Mouse (Mus musculus) cerebellum, adult 2 months (tissue): Measurements from ENCODE around the gene Slc18a2. TPM values are rescaled to one million over a fixed set of nuclear protein-coding genes. Genes with fewer than 3 reads are reported as not detected.

Experiments
- DNase-seq, 2 experiments: peaks; one replicate each; pipeline ENCODE4 v3.0.0; 2021
- H3K27ac ChIP-seq: fragments of 200-500 bp; 2 replicates; pipeline ENCODE4 v1.5.1; 2012; ENCODE audit warnings: low read length, control low read depth, inconsistent platforms; ENCODE audit not compliant: insufficient read depth
- H3K27me3 ChIP-seq: fragments of 200-500 bp; 2 replicates; pipeline ENCODE4 v1.6.1; 2012; ENCODE audit warnings: inconsistent platforms, mild to moderate bottlenecking, low read length, moderate library complexity; ENCODE audit not compliant: control insufficient read depth, insufficient read depth
- H3K4me1 ChIP-seq: fragments of 200-500 bp; 2 replicates; pipeline ENCODE4 v1.6.1; 2011; ENCODE audit warnings: low read length; ENCODE audit not compliant: control insufficient read depth, insufficient read depth
- H3K4me3 ChIP-seq: fragments of 200-500 bp; replicated peaks from 2 replicates; pipeline ENCODE3; 2011; ENCODE audit warnings: mild to moderate bottlenecking, low read depth, low read length, control low read depth; ENCODE audit not compliant: insufficient read depth
- CTCF ChIP-seq: fragments of 200-500 bp; IDR thresholded peaks from 2 replicates; pipeline ENCODE4 v1.5.1; 2011; ENCODE audit warnings: low read depth, mild to moderate bottlenecking, control low read depth, low read length, moderate library complexity, borderline replicate concordance; ENCODE audit not compliant: insufficient read depth
- POLR2A ChIP-seq: fragments of 200-500 bp; IDR thresholded peaks from 2 replicates; pipeline ENCODE4 v1.6.1; 2011; ENCODE audit warnings: low read length, control low read depth, borderline replicate concordance; ENCODE audit not compliant: insufficient read depth
- WGBS: fragments of 180-500 bp; shearing (Covaris S2); methylation state at CpG from one replicate; pipeline ENCODE4 v1.1.7; 2018; 5-methylcytosine and 5-hydroxymethylcytosine counted together
- polyA plus RNA-seq: library from polyadenylated mRNA; depleted of rRNA; stranded (reverse); fragments of >200 nt; gene quantifications from 2 replicates; pipeline ENCODE4 v1.2.3, GENCODE M21; 2012

Gene Slc18a2
- polyA plus RNA-seq, 1 experiment: 5.2 TPM

DNA sequence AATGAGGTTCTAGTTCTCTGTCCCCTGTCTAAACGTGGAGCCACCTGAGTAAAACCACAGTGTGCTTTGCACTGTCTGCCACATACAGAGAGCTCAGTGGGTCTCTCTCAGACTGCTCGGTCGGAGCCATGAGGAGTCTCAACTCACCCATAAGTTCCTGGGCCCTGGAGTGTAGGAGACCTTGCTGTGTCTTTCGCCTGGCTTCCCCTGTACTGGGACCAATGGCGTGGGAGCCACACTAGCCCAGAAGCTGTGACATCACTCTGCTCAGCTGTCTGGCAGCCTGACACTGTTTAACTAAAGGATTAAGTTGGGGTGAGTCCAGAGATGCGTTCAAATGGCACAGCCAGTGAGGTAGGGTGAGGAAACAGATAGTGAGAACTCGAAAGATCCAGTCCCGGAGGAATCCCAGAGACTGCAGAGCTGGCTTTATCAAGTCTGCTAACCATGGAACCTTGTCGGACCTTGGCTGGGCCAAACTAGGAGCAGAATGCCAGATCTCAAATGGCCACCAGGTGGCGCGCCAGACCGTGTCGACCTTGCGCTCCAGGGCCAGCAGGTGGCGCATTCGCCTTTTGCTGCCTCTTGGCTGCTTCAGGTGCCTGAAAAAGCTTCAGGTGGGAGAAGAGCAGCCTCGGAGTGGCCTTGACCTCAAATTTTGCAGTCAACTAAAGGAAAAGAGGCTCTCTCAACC, 21.4 kb upstream of the Slc18a2 start:
- no peak for TF ChIP-seq POLR2A
- peak; percentile 100 for TF ChIP-seq CTCF
- 19% methylated on average over 17 of the region's 17 CpGs for WGBS
- H3K27me3 ChIP-seq: no peaks in the 10 kb centered on the region
- H3K4me1 ChIP-seq: no peaks in the 10 kb centered on the region
- DNase-seq: peak; percentile 69 to 86
- no peak overlapping the region for H3K4me3 ChIP-seq
- no peak overlapping the region for H3K27ac ChIP-seq

DNA sequence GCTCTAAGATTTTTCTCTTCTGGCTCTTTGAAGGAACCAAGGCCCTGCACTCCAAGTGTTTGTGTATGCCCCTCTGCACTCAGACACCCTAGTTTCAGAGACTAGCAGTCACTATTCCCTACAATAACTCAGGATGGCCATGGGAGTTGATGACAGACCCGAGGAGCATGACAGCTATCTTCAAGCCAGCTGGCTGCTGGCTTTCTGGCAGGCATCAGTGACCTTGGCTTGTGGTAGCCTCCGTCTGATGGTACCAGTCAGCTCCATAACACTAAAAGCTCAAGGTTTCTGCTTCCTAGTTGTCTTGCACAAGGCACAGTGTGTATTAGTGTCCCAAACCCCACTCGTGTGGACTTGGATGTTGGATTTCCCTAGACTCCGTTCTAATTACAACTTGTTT, 18.7 kb upstream of the Slc18a2 start:
- Histone ChIP-seq H3K27ac (no peak overlapping the region), H3K4me3 (no peak overlapping the region), H3K4me1 (no peaks in the 10 kb centered on the region), H3K27me3 (no peaks in the 10 kb centered on the region)
- 50% methylated on average over 4 of the region's 4 CpGs for WGBS
- TF ChIP-seq CTCF (no peak), POLR2A (no peak)
- DNase-seq: no peak

DNA sequence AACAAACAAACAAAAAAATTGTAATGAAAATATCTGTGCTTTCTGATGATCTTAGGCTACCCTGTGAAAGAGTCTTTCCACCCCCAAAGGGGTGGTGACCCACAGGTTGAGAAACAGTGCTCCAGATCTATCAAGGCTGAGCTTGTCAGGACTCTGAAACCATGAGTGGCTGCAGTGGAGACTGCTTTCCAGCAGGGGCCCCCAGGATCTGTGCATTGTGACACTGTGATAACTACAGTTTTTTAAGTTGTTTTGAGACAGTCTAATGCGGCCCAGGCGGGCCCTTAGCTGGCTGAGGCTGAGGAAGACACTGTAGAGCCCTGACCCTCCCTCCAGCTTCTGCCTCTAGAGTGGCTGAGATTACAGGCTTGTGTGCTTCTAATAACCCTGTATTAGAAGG, 17.6 kb upstream of the Slc18a2 start:
- Histone ChIP-seq H3K27ac (no peak overlapping the region), H3K4me1 (no peaks in the 10 kb centered on the region), H3K4me3 (no peak overlapping the region), H3K27me3 (no peaks in the 10 kb centered on the region)
- 90% methylated on average over 2 of the region's 2 CpGs for WGBS
- no peak for DNase-seq
- TF ChIP-seq CTCF: no peak
- no peak for TF ChIP-seq POLR2A

DNA sequence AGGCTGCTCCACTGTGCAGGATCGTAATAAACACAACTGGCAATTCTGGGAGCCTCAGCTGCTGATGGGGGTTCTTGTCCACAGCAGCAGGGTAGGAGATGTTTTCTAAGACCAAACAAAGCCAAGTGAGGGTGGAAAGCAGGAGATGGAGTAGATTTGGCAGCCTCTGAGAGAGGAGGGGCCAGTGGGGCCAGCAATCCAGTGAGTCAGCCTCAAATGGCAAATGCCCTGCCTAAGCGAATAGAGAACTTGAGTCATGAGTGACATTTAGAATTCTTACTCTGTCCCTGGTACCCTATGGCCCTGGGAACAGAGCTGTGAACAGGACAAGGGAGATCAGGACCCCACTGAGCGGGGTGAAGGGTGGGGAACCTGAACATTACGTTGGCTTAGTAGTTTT, 12.6 kb upstream of the Slc18a2 start:
- TF ChIP-seq CTCF (no peak), POLR2A (no peak)
- 75% methylated on average over 4 of the region's 4 CpGs for WGBS
- Histone ChIP-seq H3K4me1 (no peaks in the 10 kb centered on the region), H3K4me3 (no peak overlapping the region), H3K27me3 (no peaks in the 10 kb centered on the region), H3K27ac (no peak overlapping the region)
- no peak for DNase-seq

DNA sequence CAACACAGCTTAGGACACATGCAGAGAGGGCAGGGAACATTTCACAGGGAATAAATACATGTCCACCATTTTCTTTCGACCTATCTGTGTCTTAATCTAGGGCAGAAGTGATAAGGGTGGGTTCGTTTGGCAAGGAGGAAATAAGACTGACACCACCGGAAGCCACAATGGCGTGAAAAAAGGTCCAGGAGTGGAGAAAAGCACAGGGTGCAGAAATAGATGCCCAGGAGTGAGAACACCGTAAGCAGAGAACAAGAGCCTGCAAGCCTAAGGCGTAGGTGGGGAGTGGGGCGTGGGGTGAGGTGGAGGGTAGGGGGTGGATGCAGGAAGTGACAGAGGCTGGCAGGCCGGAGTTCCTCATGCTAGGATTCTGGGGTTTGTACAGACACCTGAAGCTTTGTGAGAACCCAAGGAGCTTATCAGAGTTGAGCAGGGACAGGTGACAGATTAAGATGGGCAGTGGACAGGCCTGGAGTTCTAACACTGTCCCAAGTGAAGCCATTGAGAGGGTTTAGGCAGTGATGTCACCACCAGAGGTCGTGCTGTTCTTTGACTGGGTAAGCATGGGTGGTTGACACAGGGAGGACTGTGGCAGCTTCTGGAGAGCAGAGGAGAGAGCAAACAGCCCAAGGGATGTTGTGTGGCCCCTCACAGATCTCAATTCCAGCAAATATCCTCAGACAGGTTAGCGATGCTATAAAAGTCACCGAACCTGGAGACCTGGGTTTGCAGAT, 12.0 kb upstream of the Slc18a2 start:
- H3K27ac ChIP-seq: no peak overlapping the region
- no peaks in the 10 kb centered on the region for H3K4me1 ChIP-seq
- no peaks in the 10 kb centered on the region for H3K27me3 ChIP-seq
- no peak for DNase-seq
- no peak for TF ChIP-seq CTCF
- no peak for TF ChIP-seq POLR2A
- 77% methylated on average over 11 of the region's 11 CpGs for WGBS
- no peak overlapping the region for H3K4me3 ChIP-seq

DNA sequence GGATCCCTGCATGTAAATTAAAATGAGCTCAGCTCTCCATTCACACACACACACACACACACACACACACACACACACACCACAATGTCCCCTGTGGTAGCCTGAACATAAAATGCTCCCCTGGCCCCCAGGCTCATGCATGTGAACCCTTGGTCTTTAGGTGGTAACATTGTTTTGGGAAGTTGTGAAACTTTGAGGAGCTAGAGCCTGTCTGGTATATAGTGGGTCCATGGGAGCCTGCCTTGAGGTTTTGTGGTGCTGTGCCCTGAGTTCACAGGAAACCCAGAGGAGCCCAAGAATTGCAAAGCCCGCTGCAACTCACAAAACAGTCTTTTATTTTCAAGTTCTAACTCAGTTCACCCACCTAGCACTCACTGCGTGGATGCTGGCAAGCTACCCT, 8.0 kb upstream of the Slc18a2 start:
- DNase-seq: no peak
- no peak for TF ChIP-seq POLR2A
- no peak for TF ChIP-seq CTCF
- H3K27me3 ChIP-seq: no peaks in the 10 kb centered on the region
- H3K4me1 ChIP-seq: no peaks in the 10 kb centered on the region
- no peak overlapping the region for H3K4me3 ChIP-seq
- 78% methylated on average over 2 of the region's 2 CpGs for WGBS
- no peak overlapping the region for H3K27ac ChIP-seq

DNA sequence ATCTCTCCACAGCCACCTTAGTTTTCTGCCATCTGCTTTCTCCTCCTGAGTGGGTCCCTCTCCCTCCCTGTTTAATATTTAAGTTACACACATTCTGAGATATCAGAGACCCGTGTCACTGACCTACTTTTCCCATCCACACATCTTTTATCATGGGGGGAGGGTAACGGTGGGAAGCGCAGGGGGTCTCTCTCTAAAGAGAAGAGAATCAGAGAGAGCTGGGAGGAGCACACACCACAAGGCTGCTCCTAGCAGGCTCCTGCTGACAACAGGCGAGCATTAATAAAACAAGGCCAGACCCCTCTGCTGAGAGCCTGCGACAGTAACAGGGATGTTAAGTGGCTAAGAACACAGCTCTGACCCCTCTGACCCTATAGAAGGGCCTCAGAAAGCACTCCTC, 1.1 kb upstream of the Slc18a2 start:
- Histone ChIP-seq H3K4me3 (no peak overlapping the region), H3K27ac (no peak overlapping the region), H3K4me1 (no peaks in the 10 kb centered on the region), H3K27me3 (no peaks in the 10 kb centered on the region)
- TF ChIP-seq POLR2A: no peak
- TF ChIP-seq CTCF: no peak
- WGBS: 37% methylated on average over 5 of the region's 5 CpGs
- DNase-seq: no peak

DNA sequence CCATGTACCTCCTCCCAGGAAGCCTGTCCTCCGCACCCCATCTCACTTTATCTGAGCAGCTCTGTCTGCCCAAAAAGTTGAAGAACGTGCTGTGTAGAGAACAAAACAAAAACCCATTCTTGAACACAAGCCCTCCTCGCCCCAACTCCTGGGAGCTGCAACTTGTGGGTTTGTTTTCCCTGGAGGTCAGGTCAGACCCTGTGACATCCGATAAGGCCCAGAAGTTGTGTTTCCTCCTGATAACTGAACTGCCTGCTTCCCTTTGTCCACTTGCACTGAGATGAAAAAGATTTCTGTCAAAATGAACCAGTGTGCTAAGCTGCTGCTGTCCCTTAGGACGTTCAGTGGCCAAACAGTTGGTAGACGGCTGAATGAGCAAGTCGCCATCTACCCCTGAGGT, 908 bp downstream of the Slc18a2 start:
- Histone ChIP-seq H3K27me3 (no peaks in the 10 kb centered on the region), H3K4me3 (no peak overlapping the region), H3K4me1 (no peaks in the 10 kb centered on the region), H3K27ac (no peak overlapping the region)
- no peak for DNase-seq
- no peak for TF ChIP-seq POLR2A
- TF ChIP-seq CTCF: no peak
- WGBS: 57% methylated on average over 7 of the region's 7 CpGs
